Mouse (Mus musculus): ENCODE measurements around the gene D430041D05Rik. TPM values are rescaled to one million over a fixed set of nuclear protein-coding genes. Genes with fewer than 3 reads are reported as not detected.

D430041D05Rik gene
- polyA plus RNA-seq, 1 experiment = 1.5 TPM

DNA sequence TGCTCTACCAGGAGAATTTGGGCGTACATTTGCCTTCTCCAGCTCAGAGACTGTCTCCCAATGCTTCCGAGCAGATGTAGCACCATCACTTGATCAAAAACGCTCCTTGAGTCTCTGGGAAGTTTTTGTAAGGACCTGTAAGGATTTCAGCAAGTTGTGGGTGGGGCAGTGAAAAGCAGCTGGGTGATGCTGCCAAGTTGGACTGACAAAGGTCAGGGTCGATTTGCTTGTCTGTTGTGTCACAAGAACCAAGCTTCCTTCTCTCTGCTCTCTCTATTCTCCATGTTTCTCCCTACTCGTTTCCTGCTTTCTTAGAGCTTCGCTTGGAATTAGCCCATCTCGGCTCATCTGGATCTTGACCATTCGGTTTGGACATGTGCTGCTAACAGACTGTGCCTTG, 268.7 kb downstream of the D430041D05Rik start:
- 84% methylated on average over 8 of the region's 8 CpGs for WGBS
- no peak for DNase-seq
- TF ChIP-seq CTCF (IDR thresholded peaks at IDR 0.05; ENCODE audit: insufficient read depth, low read length) (no peak), POLR2A (IDR thresholded peaks at IDR 0.05; ENCODE audit: borderline replicate concordance, extremely low read depth, low read depth, low read length) (no peak)
- Histone ChIP-seq H3K4me3 (replicated peaks; ENCODE audit: extremely low read depth, low read depth, low read length) (no peak overlapping the region), H3K4me1 (ENCODE audit: control insufficient read depth, insufficient read depth, low read length) (no peaks in the 10 kb centered on the region)

DNA sequence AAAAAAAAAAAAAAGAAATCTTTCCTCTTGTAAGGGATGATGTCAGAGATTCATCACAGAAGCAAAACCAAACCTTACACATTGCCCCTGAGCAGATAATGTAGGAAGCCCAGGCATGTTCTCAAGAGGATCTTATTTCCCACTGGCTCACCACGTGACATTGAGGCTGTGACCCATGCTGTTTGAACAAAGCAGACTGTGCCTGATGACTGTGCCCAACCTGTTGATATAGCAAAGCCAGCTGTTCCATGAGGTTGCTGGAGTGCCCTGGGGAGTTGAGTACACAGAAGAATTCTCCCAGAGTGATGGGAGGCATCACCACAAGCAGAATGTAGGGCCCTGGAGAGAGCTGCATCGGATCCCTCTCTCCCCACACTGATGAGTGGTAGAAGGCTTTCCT, 274.9 kb downstream of the D430041D05Rik start:
- WGBS = 48% methylated on average over 2 of the region's 2 CpGs
- TF ChIP-seq POLR2A (IDR thresholded peaks at IDR 0.05; ENCODE audit: borderline replicate concordance, extremely low read depth, low read depth, low read length) = no peak
- no peak for TF ChIP-seq CTCF (IDR thresholded peaks at IDR 0.05; ENCODE audit: insufficient read depth, low read length)
- no peaks in the 10 kb centered on the region for H3K4me1 ChIP-seq (ENCODE audit: control insufficient read depth, insufficient read depth, low read length)

DNA sequence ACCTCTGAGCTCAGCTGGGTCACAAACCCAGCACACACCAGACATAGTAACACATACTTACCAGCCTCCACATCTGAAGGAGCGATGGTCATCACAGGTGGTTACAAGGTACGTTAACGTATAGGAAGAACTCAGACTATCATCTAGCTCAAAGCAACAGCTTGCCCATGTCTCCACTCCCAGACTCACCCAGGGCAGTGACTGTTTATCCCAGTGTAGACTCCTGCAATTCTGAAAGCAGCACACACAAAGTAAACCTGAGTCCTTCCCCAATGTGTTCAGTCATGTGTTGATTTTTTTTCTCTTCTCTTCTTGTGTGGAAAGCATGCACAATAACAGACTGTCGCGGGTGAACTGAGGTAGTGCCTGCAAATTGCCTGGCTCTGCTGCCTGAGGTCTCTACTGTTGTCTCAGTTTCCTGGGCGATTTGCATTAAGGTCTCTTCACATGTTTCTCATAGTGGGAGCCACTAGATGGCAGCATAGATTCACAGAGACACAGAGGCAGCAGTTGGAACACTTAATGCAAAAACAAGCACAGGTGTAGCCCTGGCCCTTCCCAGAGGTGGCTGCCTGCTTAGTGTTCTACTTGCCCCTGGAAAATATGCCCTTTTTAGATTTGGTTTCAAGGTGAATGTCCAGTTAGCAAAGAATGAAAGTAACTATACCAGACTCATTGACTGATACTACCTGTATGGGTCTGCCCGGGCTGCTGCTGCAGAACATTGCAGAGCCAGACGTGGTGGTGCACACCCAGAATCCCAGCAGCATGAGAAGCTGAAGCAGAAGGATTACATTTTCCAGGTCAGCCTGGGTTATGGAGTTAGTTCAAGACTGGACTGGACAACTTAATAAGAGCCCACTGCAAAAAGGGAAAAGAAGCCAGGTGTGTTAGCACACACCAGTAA, 276.4 kb downstream of the D430041D05Rik start:
- 37% methylated on average over 8 of the region's 8 CpGs for WGBS
- TF ChIP-seq POLR2A (IDR thresholded peaks at IDR 0.05; ENCODE audit: borderline replicate concordance, extremely low read depth, low read depth, low read length) (no peak), CTCF (IDR thresholded peaks at IDR 0.05; ENCODE audit: insufficient read depth, low read length) (peak; percentile 58)
- Histone ChIP-seq H3K4me3 (replicated peaks; ENCODE audit: extremely low read depth, low read depth, low read length) (no peak overlapping the region), H3K4me1 (ENCODE audit: control insufficient read depth, insufficient read depth, low read length) (no peaks in the 10 kb centered on the region)
- DNase-seq = peak; percentile 42

More for the DNA sequence above, 274.9 kb downstream of the D430041D05Rik start:
- no peak for DNase-seq
- no peak overlapping the region for H3K4me3 ChIP-seq (replicated peaks; ENCODE audit: extremely low read depth, low read depth, low read length)

DNA sequence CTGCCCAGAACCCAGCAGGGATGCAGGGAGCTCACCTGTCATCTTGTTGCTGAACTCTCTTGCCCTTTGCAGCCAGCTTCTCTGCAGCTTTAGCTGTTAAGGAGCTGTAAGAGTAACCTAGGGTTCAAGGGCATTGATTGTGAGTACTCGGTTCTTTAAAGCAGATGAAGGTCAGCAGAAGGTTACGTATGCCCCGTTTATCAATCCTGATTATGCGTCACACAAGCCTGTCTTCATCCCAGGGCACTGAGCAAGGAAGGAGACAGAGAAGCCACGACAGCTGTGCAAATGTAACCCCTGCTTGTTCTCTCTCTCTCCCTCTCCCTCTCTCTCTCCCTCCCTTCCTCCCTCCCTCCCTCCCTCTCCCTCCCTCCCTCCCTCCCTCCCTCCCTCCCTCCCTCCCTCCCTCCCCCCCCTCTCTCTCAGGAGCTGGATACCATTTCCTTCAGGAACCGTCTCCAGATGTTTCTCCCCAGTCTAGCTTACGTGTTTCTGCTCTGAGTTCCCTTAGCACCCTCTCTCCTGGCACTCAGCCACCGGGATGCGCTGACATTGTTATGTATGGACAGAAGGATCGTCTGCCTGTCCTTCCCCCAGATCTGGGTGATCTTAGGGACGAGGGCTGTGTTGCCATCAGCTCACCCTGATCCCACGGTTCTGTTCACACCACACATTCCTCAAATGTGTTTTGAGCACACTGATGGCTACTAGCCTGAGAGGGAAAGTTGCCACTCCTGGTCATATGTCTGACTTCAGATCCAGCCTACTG, 277.6 kb downstream of the D430041D05Rik start:
- Histone ChIP-seq H3K4me1 (ENCODE audit: control insufficient read depth, insufficient read depth, low read length) (no peaks in the 10 kb centered on the region), H3K4me3 (replicated peaks; ENCODE audit: extremely low read depth, low read depth, low read length) (no peak overlapping the region)
- no peak for TF ChIP-seq POLR2A (IDR thresholded peaks at IDR 0.05; ENCODE audit: borderline replicate concordance, extremely low read depth, low read depth, low read length)
- TF ChIP-seq CTCF (IDR thresholded peaks at IDR 0.05; ENCODE audit: insufficient read depth, low read length) = no peak
- WGBS = 19% methylated on average over 12 of the region's 12 CpGs
- DNase-seq = no peak

DNA sequence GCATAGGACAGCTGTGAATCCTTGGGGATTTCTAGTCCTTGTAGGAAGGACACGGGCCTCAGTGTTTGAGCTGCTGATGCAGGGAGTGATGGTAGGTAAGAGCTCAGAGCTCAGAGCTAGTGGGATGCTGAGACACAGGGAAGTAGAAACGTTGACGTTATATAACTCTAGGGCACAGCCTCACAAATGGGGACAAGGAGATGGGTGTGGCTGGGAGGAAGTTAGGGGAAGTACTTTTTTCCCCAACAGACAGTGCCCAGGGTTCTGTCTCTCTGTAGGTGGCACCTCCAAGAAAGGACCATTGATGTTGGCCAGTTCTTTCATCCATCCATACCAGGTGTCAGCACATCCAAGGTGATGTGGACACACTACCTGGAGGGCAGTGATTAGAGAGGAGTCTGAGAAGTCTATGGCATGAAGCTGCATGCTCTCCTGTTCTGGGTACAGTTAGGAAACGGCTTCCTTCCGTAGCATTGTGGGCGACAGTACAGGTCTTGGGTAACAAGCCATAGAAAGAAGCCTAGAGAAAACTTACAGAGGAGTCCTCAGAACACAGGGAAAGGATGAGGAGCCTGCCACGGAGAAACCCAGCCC, 278.4 kb downstream of the D430041D05Rik start:
- no peaks in the 10 kb centered on the region for H3K4me1 ChIP-seq (ENCODE audit: control insufficient read depth, insufficient read depth, low read length)
- 70% methylated on average over 7 of the region's 7 CpGs for WGBS
- no peak for TF ChIP-seq CTCF (IDR thresholded peaks at IDR 0.05; ENCODE audit: insufficient read depth, low read length)
- TF ChIP-seq POLR2A (IDR thresholded peaks at IDR 0.05; ENCODE audit: borderline replicate concordance, extremely low read depth, low read depth, low read length) = no peak
- no peak overlapping the region for H3K4me3 ChIP-seq (replicated peaks; ENCODE audit: extremely low read depth, low read depth, low read length)
- no peak for DNase-seq

DNA sequence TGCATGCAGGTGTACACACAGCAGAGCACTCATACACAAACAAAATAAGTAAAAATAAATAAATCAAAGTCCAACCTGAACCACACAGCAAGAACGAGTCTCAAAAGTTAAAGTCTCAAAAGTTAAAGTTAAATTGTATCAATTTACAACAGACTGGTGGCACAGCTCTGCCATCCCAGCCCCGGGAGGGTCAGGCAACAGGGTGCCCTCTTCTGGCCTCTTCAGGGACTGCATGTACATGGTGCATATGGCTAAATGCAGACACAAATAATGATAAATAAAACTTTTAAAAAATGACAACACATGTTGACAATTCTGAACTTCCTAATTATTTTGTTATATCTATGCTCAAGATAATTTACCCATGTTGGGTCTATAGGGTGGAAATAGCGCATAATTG, 279.8 kb downstream of the D430041D05Rik start:
- WGBS = 65% methylated on average over 3 of the region's 3 CpGs
- TF ChIP-seq POLR2A (IDR thresholded peaks at IDR 0.05; ENCODE audit: borderline replicate concordance, extremely low read depth, low read depth, low read length) (no peak), CTCF (IDR thresholded peaks at IDR 0.05; ENCODE audit: insufficient read depth, low read length) (peak; percentile 44)
- Histone ChIP-seq H3K4me3 (replicated peaks; ENCODE audit: extremely low read depth, low read depth, low read length) (no peak overlapping the region), H3K4me1 (ENCODE audit: control insufficient read depth, insufficient read depth, low read length) (no peaks in the 10 kb centered on the region)
- DNase-seq = no peak

DNA sequence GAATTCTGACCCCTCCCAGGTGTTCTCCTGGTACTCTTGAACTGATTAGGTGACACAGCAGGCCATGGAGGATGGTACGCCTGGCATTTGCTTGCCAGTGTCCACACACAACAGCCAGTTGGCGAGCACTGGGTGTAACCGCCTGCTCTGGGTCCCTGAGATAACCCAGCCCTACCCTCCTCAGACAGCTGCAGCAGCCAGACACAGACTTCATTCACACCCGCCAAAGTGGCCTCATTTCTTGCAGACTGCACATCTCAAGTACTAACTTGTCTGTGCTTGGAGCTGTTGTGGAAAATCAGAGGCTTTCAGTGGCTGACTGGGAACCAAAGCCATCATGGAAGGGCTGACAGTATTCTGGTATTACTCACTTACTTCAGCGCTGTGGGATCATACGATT, 280.6 kb downstream of the D430041D05Rik start:
- Histone ChIP-seq H3K4me3 (replicated peaks; ENCODE audit: extremely low read depth, low read depth, low read length) (no peak overlapping the region), H3K4me1 (ENCODE audit: control insufficient read depth, insufficient read depth, low read length) (no peaks in the 10 kb centered on the region)
- TF ChIP-seq CTCF (IDR thresholded peaks at IDR 0.05; ENCODE audit: insufficient read depth, low read length) (no peak), POLR2A (IDR thresholded peaks at IDR 0.05; ENCODE audit: borderline replicate concordance, extremely low read depth, low read depth, low read length) (no peak)
- WGBS = 55% methylated on average over 6 of the region's 6 CpGs
- DNase-seq = no peak

DNA sequence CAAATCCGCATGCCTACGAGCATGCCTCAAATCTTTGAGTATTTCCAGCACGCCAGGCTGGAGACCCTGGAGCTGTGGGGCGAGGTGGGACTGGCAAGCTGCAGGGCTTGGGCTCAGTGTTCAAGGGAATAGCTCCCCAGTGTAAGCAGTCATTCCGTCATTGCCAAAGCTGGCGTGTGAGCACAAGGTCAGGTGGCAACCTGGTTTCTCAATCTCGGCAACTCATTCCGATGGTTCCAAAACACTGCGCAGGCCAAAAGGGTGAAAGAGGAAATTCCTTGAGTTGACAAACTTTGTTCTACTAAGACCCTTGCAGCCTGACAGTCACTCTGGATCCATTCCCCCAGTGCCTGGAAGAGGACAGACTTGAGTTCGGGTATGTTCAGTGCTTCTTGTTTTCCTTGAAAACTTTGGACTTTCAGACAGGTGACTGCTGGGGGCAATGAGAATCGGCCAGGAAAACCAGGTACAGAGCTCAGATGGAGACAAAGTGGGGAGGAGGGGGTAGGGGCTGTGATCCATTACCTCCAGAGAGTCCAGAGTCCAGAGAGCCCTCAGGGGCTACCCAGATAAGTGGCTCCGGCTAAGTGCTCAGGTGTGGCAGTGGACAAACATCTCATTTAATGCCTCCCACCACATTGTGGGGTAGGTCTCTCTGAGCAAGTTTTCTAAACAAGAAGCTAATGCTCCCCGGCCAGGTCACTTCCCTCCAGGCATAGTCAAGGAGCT, 281.8 kb downstream of the D430041D05Rik start:
- DNase-seq = peak; percentile 21
- Histone ChIP-seq H3K4me1 (ENCODE audit: control insufficient read depth, insufficient read depth, low read length) (no peaks in the 10 kb centered on the region), H3K4me3 (replicated peaks; ENCODE audit: extremely low read depth, low read depth, low read length) (no peak overlapping the region)
- 74% methylated on average over 13 of the region's 13 CpGs for WGBS
- no peak for TF ChIP-seq CTCF (IDR thresholded peaks at IDR 0.05; ENCODE audit: insufficient read depth, low read length)
- TF ChIP-seq POLR2A (IDR thresholded peaks at IDR 0.05; ENCODE audit: borderline replicate concordance, extremely low read depth, low read depth, low read length) = no peak

DNA sequence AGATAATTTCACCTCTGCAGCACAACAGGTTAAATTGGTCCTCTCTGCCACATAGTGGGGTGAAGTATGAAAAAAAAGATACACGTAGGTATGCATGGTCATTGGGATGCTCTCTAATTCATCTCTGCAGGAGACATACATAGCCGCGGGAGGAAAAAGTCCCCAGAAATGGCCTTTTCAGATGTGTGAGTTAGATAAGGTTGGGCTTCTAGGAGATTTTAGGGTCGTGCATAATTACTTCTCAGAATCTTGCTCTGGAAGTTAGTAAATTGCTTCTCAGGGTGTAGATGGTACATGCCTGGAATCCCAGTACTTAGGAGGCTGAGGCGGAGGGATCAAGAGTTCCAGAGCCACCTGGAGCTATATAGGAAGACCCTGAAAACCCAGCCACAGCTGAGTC, 286.7 kb downstream of the D430041D05Rik start:
- peaks cover 4% of the 10 kb centered on the region; the same call in 1 of the 2 replicates for H3K4me1 ChIP-seq (ENCODE audit: control insufficient read depth, insufficient read depth, low read length)

More for the DNA sequence above, 286.7 kb downstream of the D430041D05Rik start:
- H3K4me3 ChIP-seq (replicated peaks; ENCODE audit: extremely low read depth, low read depth, low read length) = no peak overlapping the region
- WGBS = 79% methylated on average over 5 of the region's 5 CpGs
- DNase-seq = no peak
- no peak for TF ChIP-seq CTCF (IDR thresholded peaks at IDR 0.05; ENCODE audit: insufficient read depth, low read length)
- no peak for TF ChIP-seq POLR2A (IDR thresholded peaks at IDR 0.05; ENCODE audit: borderline replicate concordance, extremely low read depth, low read depth, low read length)

Measured in lung, adult 2 months (tissue).